Mouse (Mus musculus) myocyte (in vitro differentiated cells): ENCODE measurements around the gene Gabarapl2.

Experiments
- CEBPB ChIP-seq: IDR thresholded peaks from 2 replicates; pipeline ENCODE4 v1.6.1; 2011; ENCODE audit warnings: mild to moderate bottlenecking, moderate library complexity; ENCODE audit not compliant: poor library complexity, insufficient read depth, severe bottlenecking
- E2F4 ChIP-seq: IDR thresholded peaks from one replicate; pipeline ENCODE4 v1.6.1; 2011; ENCODE audit warnings: mild to moderate bottlenecking, control low read depth, moderate library complexity; ENCODE audit not compliant: insufficient read depth
- MAX ChIP-seq: IDR thresholded peaks from one replicate; pipeline ENCODE4 v1.6.1; 2011; ENCODE audit warnings: low read depth, mild to moderate bottlenecking, control low read depth
- MYOG ChIP-seq, 3 experiments: IDR thresholded peaks; one replicate each; pipeline ENCODE4 v1.6.1; 2011; ENCODE audit warnings: control low read depth in 2 of 3, low read depth in 2 of 3, mild to moderate bottlenecking in 2 of 3; ENCODE audit not compliant: insufficient read length in 2 of 3, control insufficient read depth in 1 of 3, insufficient read depth in 1 of 3
- POLR2A ChIP-seq: IDR thresholded peaks from one replicate; pipeline ENCODE4 v1.6.1; 2011; ENCODE audit warnings: low read depth, mild to moderate bottlenecking, control low read depth, moderate library complexity; ENCODE audit not compliant: insufficient read length
- POLR2AphosphoS2 ChIP-seq: IDR thresholded peaks from one replicate; pipeline ENCODE4 v1.6.1; 2011; ENCODE audit warnings: low read depth, control low read depth; ENCODE audit not compliant: insufficient read length
- TCF12 ChIP-seq: IDR thresholded peaks from one replicate; pipeline ENCODE4 v1.6.1; 2011; ENCODE audit warnings: mild to moderate bottlenecking, control low read depth; ENCODE audit not compliant: poor library complexity, insufficient read depth, severe bottlenecking
- TCF3 ChIP-seq: IDR thresholded peaks from one replicate; pipeline ENCODE4 v1.6.1; 2011; ENCODE audit warnings: low read depth, control low read depth; ENCODE audit not compliant: insufficient read length
- USF1 ChIP-seq: IDR thresholded peaks from one replicate; pipeline ENCODE4 v1.6.1; 2011; ENCODE audit warnings: low read depth, mild to moderate bottlenecking, control low read depth, moderate library complexity

GRCm38 (mm10) chr8:111911572-111911971 is 28.9 kb upstream of the Gabarapl2 start:
- TF ChIP-seq POLR2A = no peak
- TF ChIP-seq CEBPB = no peak
- no peak for TF ChIP-seq MYOG (IDR thresholded peaks at IDR 0.05; ENCODE audit: control insufficient read depth in 1 of 3, insufficient read depth in 1 of 3, insufficient read length in 2 of 3, low read depth in 2 of 3)
- no peak for TF ChIP-seq TCF12
- no peak for TF ChIP-seq USF1
- TF ChIP-seq POLR2AphosphoS2 = no peak
- TF ChIP-seq TCF3 = no peak
- TF ChIP-seq E2F4 = no peak
- TF ChIP-seq MAX = no peak
